Mouse (Mus musculus): ENCODE results near the gene Unc50. TPM values are rescaled to one million over a fixed set of nuclear protein-coding genes. Genes with fewer than 3 reads are reported as not detected.
A peak's percentile ranks its signal among the peaks of the same experiment; 100 is the strongest.

Gene Unc50
- polyA plus RNA-seq, 1 experiment from 2014 or later = 87.2 TPM

DNA sequence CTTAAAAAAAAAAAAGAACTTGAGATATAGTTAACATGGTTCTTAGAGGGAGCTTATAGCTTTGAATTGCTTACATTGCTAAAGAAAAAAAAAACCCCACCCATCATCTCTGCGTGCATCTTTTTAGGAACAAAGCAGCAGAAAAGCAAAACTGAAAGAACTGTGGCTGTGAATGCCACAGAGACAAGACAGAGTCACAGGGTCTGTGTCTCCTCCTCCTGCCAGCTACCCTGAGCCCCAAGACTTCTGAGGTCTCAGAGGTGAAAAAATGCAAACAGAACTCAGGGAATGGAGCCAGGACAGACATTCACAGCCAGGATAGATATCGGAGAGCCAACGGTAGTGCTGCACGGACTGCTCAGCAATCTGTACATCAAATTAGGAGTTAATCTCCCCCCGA is 48.0 kb downstream of the Unc50 start:
- ATAC-seq = peak; percentile 44; the same call in 1 of the 2 replicates
- peak overlapping the region; percentile 93 for H3K27ac ChIP-seq
- H3K27me3 ChIP-seq (replicated peaks) = no peaks in the 10 kb centered on the region
- H3K4me3 ChIP-seq = peak overlapping the region; percentile 49
- peak overlapping the region; percentile 58 for H3K9ac ChIP-seq
- peak overlapping the region; percentile 70 for H3K4me2 ChIP-seq
- WGBS (ENCODE audit: insufficient replicate concordance) = 11% methylated on average over 5 of the region's 5 CpGs
- peaks cover 83% of the 10 kb centered on the region for H3K4me1 ChIP-seq
- H3K9me3 ChIP-seq (replicated peaks) = no peaks in the 10 kb centered on the region
- no peaks in the 10 kb centered on the region for H3K36me3 ChIP-seq

DNA sequence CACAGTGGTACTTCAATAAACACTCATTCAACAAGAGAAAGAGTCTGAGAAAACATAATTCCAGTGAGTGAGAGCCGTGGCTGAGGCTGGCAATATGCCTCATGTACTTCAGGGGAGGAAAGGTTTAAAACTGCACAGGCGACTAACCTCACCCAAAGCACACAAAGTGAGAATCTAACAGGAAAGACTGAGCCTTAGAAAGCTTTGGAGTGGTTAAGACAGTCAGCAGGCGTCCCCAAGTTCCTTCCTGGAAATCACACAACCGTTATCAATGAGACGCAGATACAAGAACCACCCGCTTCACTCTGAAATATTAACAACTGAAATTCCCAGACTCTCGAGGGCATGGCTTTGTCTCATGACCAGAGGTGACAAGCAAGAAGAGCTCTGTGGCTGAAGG is 48.5 kb downstream of the Unc50 start:
- ATAC-seq = peak; percentile 85
- peak overlapping the region; percentile 49 for H3K4me3 ChIP-seq
- H3K9ac ChIP-seq = peak overlapping the region; percentile 58
- peaks cover 78% of the 10 kb centered on the region for H3K4me1 ChIP-seq
- H3K27me3 ChIP-seq (replicated peaks) = no peaks in the 10 kb centered on the region
- no peaks in the 10 kb centered on the region for H3K36me3 ChIP-seq
- H3K27ac ChIP-seq = peak overlapping the region; percentile 93
- 10% methylated on average over 7 of the region's 7 CpGs for WGBS (ENCODE audit: insufficient replicate concordance)
- peak overlapping the region; percentile 70 for H3K4me2 ChIP-seq
- H3K9me3 ChIP-seq (replicated peaks) = no peaks in the 10 kb centered on the region

DNA sequence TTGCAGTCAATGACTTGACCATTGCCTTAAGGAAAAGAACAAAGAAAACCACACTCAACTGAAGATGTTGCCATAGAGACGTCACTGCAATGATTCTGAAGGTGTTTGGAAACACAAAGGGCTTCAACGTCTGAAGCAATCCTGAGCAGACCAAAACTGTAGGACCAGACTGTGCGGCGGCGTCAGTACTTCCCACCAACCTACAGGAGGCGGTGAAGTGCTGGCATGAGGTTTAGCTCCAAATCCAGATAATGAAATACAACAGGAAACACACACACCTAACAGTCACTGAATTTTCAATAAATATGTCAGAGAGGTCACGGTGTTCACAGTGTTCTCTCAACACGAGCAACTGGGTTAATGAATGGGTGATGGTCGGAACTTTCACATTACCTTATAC is 49.1 kb downstream of the Unc50 start:
- Histone ChIP-seq H3K4me2 (peak overlapping the region; percentile 70), H3K4me3 (peak overlapping the region; percentile 49), H3K27me3 (replicated peaks) (no peaks in the 10 kb centered on the region), H3K9me3 (replicated peaks) (no peaks in the 10 kb centered on the region), H3K27ac (peak overlapping the region; percentile 93), H3K4me1 (peaks cover 72% of the 10 kb centered on the region), H3K36me3 (no peaks in the 10 kb centered on the region), H3K9ac (peak overlapping the region; percentile 58; the same call in 1 of the 2 replicates)
- 28% methylated on average over 9 of the region's 9 CpGs for WGBS (ENCODE audit: insufficient replicate concordance)
- ATAC-seq = peak; percentile 62

DNA sequence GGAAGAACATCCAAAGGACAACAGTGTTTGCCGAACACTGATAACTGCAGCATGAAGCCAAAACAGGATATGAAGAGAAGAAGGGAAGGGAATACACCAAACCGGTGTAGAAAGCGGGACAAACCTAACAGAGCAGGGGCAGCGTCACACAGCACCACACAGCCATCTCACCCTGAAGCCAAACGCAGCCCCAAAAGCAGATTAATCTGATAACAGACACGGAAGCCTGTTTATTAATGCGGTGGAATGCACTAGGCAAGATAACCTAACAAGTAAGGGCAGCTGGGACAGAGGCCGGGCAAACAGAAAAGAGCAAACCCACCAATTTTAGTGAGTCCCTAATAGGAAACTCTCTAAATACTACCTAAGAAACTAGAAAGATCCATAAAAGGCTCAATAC is 49.8 kb downstream of the Unc50 start:
- H3K27ac ChIP-seq = peak overlapping the region; percentile 93
- no peak overlapping the region for H3K4me3 ChIP-seq
- no peaks in the 10 kb centered on the region for H3K27me3 ChIP-seq (replicated peaks)
- H3K9me3 ChIP-seq (replicated peaks) = no peaks in the 10 kb centered on the region
- 19% methylated on average over 8 of the region's 8 CpGs for WGBS (ENCODE audit: insufficient replicate concordance)
- peak overlapping the region; percentile 58; the same call in 1 of the 2 replicates for H3K9ac ChIP-seq
- peak overlapping the region; percentile 70 for H3K4me2 ChIP-seq
- peaks cover 69% of the 10 kb centered on the region for H3K4me1 ChIP-seq
- peak; percentile 69 for ATAC-seq
- H3K36me3 ChIP-seq = no peaks in the 10 kb centered on the region

DNA sequence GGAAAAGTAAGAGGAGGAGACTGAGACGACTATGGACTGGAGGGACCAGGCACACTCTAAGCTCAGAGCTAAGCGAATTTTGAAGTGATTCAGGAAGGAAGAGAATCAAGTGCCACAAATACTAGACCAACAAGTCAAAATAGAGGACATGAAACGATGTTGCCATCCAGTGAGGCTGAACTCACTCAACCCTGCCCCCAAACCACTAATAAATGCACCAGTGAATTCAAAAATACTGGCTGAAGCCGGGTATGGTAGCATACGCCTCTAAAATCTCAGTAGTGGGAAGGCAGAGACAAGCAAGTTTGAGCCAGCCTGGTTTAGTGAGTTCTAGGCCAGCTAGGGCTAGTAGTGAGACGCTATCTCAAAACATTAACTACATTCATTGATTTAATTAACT is 50.8 kb downstream of the Unc50 start:
- Histone ChIP-seq H3K9ac (no peak overlapping the region), H3K4me3 (no peak overlapping the region), H3K27ac (peak overlapping the region; percentile 93), H3K4me2 (no peak overlapping the region), H3K9me3 (replicated peaks) (no peaks in the 10 kb centered on the region), H3K36me3 (no peaks in the 10 kb centered on the region), H3K27me3 (replicated peaks) (no peaks in the 10 kb centered on the region), H3K4me1 (peaks cover 62% of the 10 kb centered on the region)
- ATAC-seq = no peak
- WGBS (ENCODE audit: insufficient replicate concordance) = 73% methylated on average over 6 of the region's 6 CpGs

DNA sequence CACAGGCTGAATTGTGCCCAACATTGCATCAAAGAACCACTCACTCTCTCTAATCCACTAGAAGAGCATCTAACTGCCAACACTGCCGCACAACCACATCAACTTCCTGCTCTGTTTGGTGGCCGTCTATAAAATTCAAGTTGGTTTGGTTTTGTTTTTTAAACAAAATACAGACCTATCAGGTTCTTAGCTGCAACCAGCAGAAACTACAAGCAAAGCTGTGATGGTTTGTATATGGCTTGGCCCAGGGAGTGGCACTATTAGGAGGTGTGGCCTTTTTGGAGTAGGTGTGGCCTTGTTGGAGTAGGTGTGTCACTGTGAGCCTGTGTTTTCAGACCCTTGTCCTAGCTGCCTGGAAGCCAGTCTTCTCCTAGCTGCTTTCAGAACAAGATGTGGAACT is 51.4 kb downstream of the Unc50 start:
- peaks cover 56% of the 10 kb centered on the region for H3K4me1 ChIP-seq
- no peak overlapping the region for H3K4me3 ChIP-seq
- no peak overlapping the region for H3K4me2 ChIP-seq
- H3K9ac ChIP-seq = no peak overlapping the region
- no peaks in the 10 kb centered on the region for H3K36me3 ChIP-seq
- no peaks in the 10 kb centered on the region for H3K9me3 ChIP-seq (replicated peaks)
- H3K27me3 ChIP-seq (replicated peaks) = no peaks in the 10 kb centered on the region
- ATAC-seq = 0 out of 2 replicates have a peak, but pooled peaks have one; percentile 36
- WGBS (ENCODE audit: insufficient replicate concordance) = 54% methylated on average over 2 of the region's 2 CpGs
- H3K27ac ChIP-seq = no peak overlapping the region; the same call in 1 of the 2 replicates

DNA sequence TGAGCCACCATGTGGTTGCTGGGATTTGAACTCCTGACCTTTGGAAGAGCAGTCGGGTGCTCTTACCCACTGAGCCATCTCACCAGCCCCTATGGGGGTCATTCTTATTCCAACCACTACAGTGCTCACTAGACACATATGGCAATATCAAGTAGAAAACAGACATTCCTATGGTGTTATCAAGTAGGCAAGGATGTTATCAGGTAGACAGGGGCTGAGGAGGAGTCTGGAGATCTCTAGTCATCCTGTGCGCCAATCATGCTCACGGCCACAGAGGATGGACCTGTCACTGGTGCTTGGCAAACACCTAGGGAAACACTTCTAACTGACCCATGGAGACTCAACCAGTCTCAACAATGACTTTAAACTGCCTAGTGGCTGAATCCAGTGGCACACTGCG is 54.7 kb downstream of the Unc50 start:
- ATAC-seq = peak; percentile 54
- WGBS (ENCODE audit: insufficient replicate concordance) = 66% methylated on average over 4 of the region's 4 CpGs
- no peak overlapping the region for H3K4me2 ChIP-seq
- H3K27ac ChIP-seq = no peak overlapping the region
- no peaks in the 10 kb centered on the region for H3K9me3 ChIP-seq (replicated peaks)
- H3K4me1 ChIP-seq = peaks cover 23% of the 10 kb centered on the region
- H3K4me3 ChIP-seq = no peak overlapping the region
- H3K36me3 ChIP-seq = no peaks in the 10 kb centered on the region; the same call in 1 of the 2 replicates
- H3K27me3 ChIP-seq (replicated peaks) = no peaks in the 10 kb centered on the region
- H3K9ac ChIP-seq = no peak overlapping the region

DNA sequence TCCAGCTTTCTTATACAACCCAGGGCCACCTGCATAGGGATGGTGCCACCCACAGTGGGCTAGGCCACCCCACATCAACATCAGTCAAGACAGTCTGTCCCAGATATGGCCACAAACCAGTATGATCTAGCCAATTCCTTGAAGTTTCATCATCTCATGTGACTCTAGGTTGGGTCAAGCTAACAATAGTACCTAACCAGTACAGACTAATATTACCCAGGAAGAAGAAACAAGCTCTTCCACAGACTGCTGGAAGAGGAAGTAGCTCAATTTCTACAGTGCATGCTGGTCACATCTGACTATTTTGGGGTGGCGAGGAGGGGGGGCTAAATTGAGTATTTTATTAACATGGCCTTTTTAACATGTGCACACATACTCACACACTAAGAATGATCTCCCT is 56.5 kb downstream of the Unc50 start:
- H3K4me1 ChIP-seq = peaks cover 9% of the 10 kb centered on the region
- no peak overlapping the region for H3K27ac ChIP-seq
- no peaks in the 10 kb centered on the region for H3K27me3 ChIP-seq (replicated peaks)
- no peaks in the 10 kb centered on the region for H3K9me3 ChIP-seq (replicated peaks)
- ATAC-seq = no peak
- H3K9ac ChIP-seq = no peak overlapping the region
- 63% methylated on average over 1 of the region's 1 CpGs for WGBS (ENCODE audit: insufficient replicate concordance)
- H3K4me3 ChIP-seq = no peak overlapping the region
- H3K4me2 ChIP-seq = no peak overlapping the region
- H3K36me3 ChIP-seq = no peaks in the 10 kb centered on the region; the same call in 1 of the 2 replicates

DNA sequence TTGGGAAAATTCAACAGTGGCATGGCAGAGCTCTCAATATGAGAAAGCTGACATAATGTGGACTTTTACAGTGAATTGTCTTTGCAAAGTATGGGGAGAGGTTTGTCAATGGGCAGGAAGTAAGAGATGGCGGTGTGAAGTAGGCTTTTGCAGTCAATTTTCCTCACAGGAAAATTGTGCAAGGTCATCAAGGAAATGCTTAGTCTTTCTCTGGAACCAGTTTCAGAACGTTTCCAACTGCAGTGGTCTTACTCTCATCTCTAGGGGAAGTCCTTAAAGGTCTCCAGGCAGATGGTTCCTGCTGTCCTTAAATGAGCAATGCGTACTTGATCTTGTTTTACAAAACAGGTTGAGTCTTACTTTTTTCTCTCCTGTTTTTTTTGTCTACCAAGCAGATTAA is 57.1 kb downstream of the Unc50 start:
- H3K9me3 ChIP-seq (replicated peaks) = no peaks in the 10 kb centered on the region
- WGBS (ENCODE audit: insufficient replicate concordance) = 55% methylated on average over 3 of the region's 3 CpGs
- H3K27ac ChIP-seq = no peak overlapping the region
- H3K27me3 ChIP-seq (replicated peaks) = no peaks in the 10 kb centered on the region
- peaks cover 9% of the 10 kb centered on the region for H3K4me1 ChIP-seq
- H3K4me3 ChIP-seq = no peak overlapping the region
- no peak overlapping the region for H3K4me2 ChIP-seq
- H3K9ac ChIP-seq = no peak overlapping the region
- H3K36me3 ChIP-seq = no peaks in the 10 kb centered on the region; the same call in 1 of the 2 replicates
- no peak for ATAC-seq

DNA sequence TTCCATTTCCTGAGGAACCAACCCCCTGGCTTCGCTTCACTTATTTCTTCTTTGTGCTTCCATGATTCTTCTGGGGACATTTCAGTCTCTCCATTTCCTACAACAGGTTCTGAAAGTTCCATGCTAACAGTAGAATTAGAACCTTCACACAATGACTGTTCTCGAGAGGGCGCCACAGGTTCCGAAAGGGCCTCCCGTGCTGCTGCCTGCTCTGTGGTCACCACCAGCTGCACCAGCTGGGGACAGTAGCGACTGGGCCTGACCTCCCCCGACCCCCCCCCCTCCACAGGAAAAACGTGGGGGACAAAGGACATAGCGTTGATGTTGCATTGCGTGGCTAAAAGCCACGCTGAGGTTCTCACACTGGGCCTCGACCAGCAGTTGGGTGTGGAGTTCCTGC is 58.6 kb downstream of the Unc50 start:
- Histone ChIP-seq H3K9me3 (replicated peaks) (no peaks in the 10 kb centered on the region), H3K4me3 (no peak overlapping the region), H3K27me3 (replicated peaks) (no peaks in the 10 kb centered on the region), H3K36me3 (no peaks in the 10 kb centered on the region; the same call in 1 of the 2 replicates), H3K27ac (no peak overlapping the region), H3K4me2 (no peak overlapping the region), H3K4me1 (peaks cover 9% of the 10 kb centered on the region), H3K9ac (no peak overlapping the region)
- no peak for ATAC-seq
- 61% methylated on average over 12 of the region's 12 CpGs for WGBS (ENCODE audit: insufficient replicate concordance)

Other genes with a start within 250 kb of the Unc50 start
- not detected in 2 replicates for gene Cnga3, start 215.7 kb upstream of the Unc50 start, polyA plus RNA-seq (2016; fragmentation: Nextera tagmentation; extraction: Ambion mirVana)
- 4.0 and 4.1 TPM in 2 replicates for gene Inpp4a, start 130.3 kb upstream of the Unc50 start, polyA plus RNA-seq (2016; fragmentation: Nextera tagmentation; extraction: Ambion mirVana)
- 53.6 TPM in 2 replicates for gene Coa5, start within 50 bp of the Unc50 start, polyA plus RNA-seq (2016; fragmentation: Nextera tagmentation; extraction: Ambion mirVana)
- gene Mgat4a, start 110.9 kb downstream of the Unc50 start, polyA plus RNA-seq (2016; fragmentation: Nextera tagmentation; extraction: Ambion mirVana) = 1.3 and 2.1 TPM in 2 replicates